Mouse (Mus musculus) spleen, adult 2 months (tissue): ENCODE results near the gene Stx2.

Source experiments
- CTCF ChIP-seq: fragments of 200-500 bp; IDR thresholded peaks from 2 replicates; pipeline ENCODE4 v1.5.1; 2011; ENCODE audit warnings: mild to moderate bottlenecking, inconsistent platforms; ENCODE audit not compliant: insufficient read depth, insufficient read length, insufficient replicate concordance; ENCODE audit errors: extremely low read depth
- POLR2A ChIP-seq: fragments of 200-500 bp; IDR thresholded peaks from 2 replicates; pipeline ENCODE4 v1.6.1; 2011; ENCODE audit warnings: low read depth, low read length, inconsistent platforms

DNA sequence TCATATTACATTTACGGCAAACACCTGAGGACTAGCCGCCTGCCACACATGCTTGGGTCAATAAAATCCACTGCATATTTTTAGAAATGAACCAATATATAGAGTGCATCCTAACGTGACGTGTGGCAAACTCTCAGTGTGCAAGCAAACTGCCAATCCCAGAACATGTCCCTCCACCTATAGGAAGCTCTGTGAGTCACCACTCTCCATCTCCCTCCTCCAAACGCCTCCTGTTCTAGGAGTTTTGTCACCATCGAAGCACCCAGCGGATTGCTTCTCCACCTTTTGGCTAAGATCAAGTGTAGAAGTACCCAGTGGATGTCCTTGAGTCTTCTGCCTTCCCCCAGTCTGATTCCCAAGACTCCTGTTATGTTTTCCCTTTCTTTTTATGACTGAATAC is 29.4 kb upstream of the Stx2 start:
- TF ChIP-seq CTCF (no peak), POLR2A (no peak)
